Mouse (Mus musculus) liver, embryonic 14.5 days (tissue): ENCODE measurements at regions not wholly inside any gene's neighbourhood (a gene's known extent, or its start where the extent isn't known, plus 50 kb on each side); places are given as distances from the start of the nearest gene placed in this dataset.

Experiments used
- ATAC-seq: fragments of 200-750 bp; cut with Nextera tagmentation; 2 replicates; pipeline ENCODE4 v1.8.0; 2017; ENCODE audit warnings: moderate number of reproducible peaks, mild to moderate bottlenecking, moderate library complexity; ENCODE audit not compliant: insufficient read depth
- DNase-seq, 3 experiments: peaks; one replicate each; pipeline ENCODE4 v3.0.0-alpha.2; 2012 to 2013; ENCODE audit warnings: low read depth in 3 of 3, low spot score in 3 of 3
- H3K27ac ChIP-seq: fragments of 300-500 bp; sonication (generic); 2 replicates; pipeline ENCODE4 v1.5.1; 2014; ENCODE audit warnings: moderate library complexity, mild to moderate bottlenecking, control low read depth, inconsistent platforms
- H3K27me3 ChIP-seq: fragments of 300-500 bp; sonication (generic); 2 replicates; pipeline ENCODE4 v1.6.1; 2014; ENCODE audit warnings: mild to moderate bottlenecking, low read length, moderate library complexity; ENCODE audit not compliant: control insufficient read depth, insufficient read depth
- H3K36me3 ChIP-seq: fragments of 300-500 bp; sonication (generic); replicated peaks from 2 replicates; pipeline ENCODE4 v1.6.1; 2014; ENCODE audit warnings: low read depth; ENCODE audit not compliant: control insufficient read depth, insufficient read depth
- H3K4me1 ChIP-seq, 2 experiments: fragments of 200-500 bp in 1 of 2; fragments of 300-500 bp in 1 of 2; sonication (generic) in 1 of 2; replicated peaks; 2 replicates each; pipeline ENCODE4 v1.6.1; 2012 to 2014; ENCODE audit warnings: antibody characterized with exemption in 1 of 2, inconsistent platforms in 1 of 2, low read length in 1 of 2; ENCODE audit not compliant: control insufficient read depth in 2 of 2, insufficient read depth in 2 of 2
- H3K4me2 ChIP-seq: fragments of 300-500 bp; sonication (generic); 2 replicates; pipeline ENCODE4 v1.6.1; 2014; ENCODE audit warnings: low read depth, mild to moderate bottlenecking, control low read depth, moderate library complexity
- H3K4me3 ChIP-seq, 2 experiments: fragments of 200-500 bp in 1 of 2; fragments of 300-500 bp in 1 of 2; sonication (generic) in 1 of 2; 2 replicates each; pipeline ENCODE4 v1.5.1; 2012 to 2014; ENCODE audit warnings: low read depth in 2 of 2, low read length in 2 of 2, mild to moderate bottlenecking in 2 of 2, control low read depth in 1 of 2, inconsistent platforms in 1 of 2, moderate library complexity in 1 of 2; ENCODE audit not compliant: insufficient read depth in 1 of 2
- H3K9ac ChIP-seq: fragments of 300-500 bp; sonication (generic); replicated peaks from 2 replicates; pipeline ENCODE4 v1.6.1; 2014; ENCODE audit warnings: mild to moderate bottlenecking, control low read depth, moderate library complexity
- H3K9me3 ChIP-seq: fragments of 300-500 bp; sonication (generic); 2 replicates; pipeline ENCODE4 v1.6.1; 2016; ENCODE audit warnings: low read length, mixed read lengths; ENCODE audit not compliant: control insufficient read depth
- CTCF ChIP-seq: IDR thresholded peaks from 2 replicates; pipeline ENCODE4 v1.5.1; 2016; ENCODE audit warnings: antibody characterized with exemption, low read depth, control low read depth
- EP300 ChIP-seq: IDR thresholded peaks from 2 replicates; pipeline ENCODE4 v1.6.1; 2016; ENCODE audit warnings: antibody characterized with exemption, low read depth
- WGBS: fragments of 180-500 bp; shearing (Covaris S2); extraction: QIAGEN DNeasy Blood & Tissue Kit; methylation state at CpG from one replicate; pipeline ENCODE4 v1.1.7; 2014; ENCODE audit not compliant: insufficient replicate concordance; 5-methylcytosine and 5-hydroxymethylcytosine counted together

DNA sequence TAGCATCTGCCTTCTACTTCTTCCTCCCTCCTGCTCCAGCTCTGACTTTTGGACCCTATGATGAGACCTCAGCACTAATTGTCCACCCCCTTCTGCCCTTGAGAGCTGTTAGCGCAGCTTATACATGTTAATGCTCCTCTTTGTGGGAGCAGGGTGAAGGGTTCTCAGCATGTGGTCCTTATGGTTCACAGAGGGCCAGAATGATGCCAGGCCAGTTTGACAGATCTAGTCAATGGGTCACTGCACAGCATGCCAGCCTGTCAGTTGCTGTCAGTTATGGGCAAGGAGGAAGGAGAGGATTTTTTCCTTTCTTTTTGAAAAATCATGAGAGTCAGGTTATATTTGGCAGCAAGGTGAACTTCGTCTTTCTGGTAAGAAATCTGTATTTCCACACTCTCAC is 68.4 kb downstream of the 4931417E11Rik start:
- Histone ChIP-seq H3K4me3 (no peak overlapping the region), H3K27ac (no peak overlapping the region), H3K9me3 (no peaks in the 10 kb centered on the region), H3K36me3 (no peaks in the 10 kb centered on the region), H3K4me2 (no peak overlapping the region), H3K27me3 (no peaks in the 10 kb centered on the region), H3K9ac (no peak overlapping the region), H3K4me1 (no peaks in the 10 kb centered on the region)
- TF ChIP-seq EP300 = no peak
- TF ChIP-seq CTCF = no peak
- WGBS = 70% methylated on average over 2 of the region's 2 CpGs
- DNase-seq (no peak), ATAC-seq (no peak)

DNA sequence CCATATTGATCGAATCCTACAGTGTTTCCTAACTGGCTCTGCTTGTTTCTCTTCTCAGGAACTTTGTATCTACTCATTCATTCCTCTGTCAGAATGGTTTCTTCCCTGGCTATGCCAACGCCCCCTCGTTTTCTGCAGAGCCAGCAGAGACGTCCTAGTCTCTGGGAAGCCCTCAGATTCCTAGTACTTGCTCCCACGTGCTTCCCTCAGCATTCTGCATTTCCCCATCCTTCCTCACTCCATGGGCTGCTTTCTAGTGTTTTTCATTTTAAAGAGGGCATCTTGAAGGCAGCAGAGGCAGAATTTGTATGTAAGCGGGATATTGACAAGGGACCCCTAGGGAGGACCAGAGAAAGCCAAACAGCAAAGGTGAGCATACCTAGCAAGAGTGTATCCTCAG is 80.2 kb downstream of the 4931417E11Rik start:
- no peak for TF ChIP-seq EP300
- no peak for TF ChIP-seq CTCF
- WGBS = 32% methylated on average over 6 of the region's 6 CpGs

DNA sequence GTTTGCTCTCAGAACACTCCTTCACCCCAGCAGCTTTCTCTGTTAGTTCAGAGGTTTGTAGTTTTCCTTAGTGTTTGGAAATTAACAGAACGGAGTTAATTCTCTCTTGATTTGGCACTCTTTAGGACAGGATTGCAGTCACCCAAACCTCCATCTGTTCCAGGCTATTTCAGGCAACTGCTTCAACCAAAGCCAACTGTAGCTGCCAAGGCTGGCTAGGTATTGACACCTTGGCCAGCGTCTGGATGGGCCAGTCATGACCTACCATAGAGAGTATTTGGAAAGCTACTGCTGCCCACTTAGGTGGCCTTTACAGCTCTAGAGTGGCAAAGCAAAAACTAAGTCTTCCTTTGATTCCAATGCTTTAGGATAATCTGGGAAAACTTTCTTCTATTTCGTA is 83.2 kb downstream of the 4931417E11Rik start:
- H3K9me3 ChIP-seq = no peaks in the 10 kb centered on the region
- H3K9ac ChIP-seq = no peak overlapping the region
- DNase-seq = no peak
- no peaks in the 10 kb centered on the region for H3K27me3 ChIP-seq
- no peak overlapping the region for H3K4me3 ChIP-seq
- WGBS = 61% methylated on average over 3 of the region's 3 CpGs
- H3K27ac ChIP-seq = no peak overlapping the region
- no peak for ATAC-seq
- H3K4me2 ChIP-seq = no peak overlapping the region
- H3K36me3 ChIP-seq = no peaks in the 10 kb centered on the region
- TF ChIP-seq EP300 (no peak), CTCF (no peak)
- H3K4me1 ChIP-seq = no peaks in the 10 kb centered on the region

More for the DNA sequence above, 80.2 kb downstream of the 4931417E11Rik start:
- DNase-seq = no peak
- Histone ChIP-seq H3K9me3 (no peaks in the 10 kb centered on the region), H3K9ac (no peak overlapping the region), H3K4me3 (no peak overlapping the region), H3K4me1 (no peaks in the 10 kb centered on the region), H3K27me3 (no peaks in the 10 kb centered on the region), H3K4me2 (no peak overlapping the region), H3K36me3 (no peaks in the 10 kb centered on the region), H3K27ac (no peak overlapping the region)
- no peak for ATAC-seq

DNA sequence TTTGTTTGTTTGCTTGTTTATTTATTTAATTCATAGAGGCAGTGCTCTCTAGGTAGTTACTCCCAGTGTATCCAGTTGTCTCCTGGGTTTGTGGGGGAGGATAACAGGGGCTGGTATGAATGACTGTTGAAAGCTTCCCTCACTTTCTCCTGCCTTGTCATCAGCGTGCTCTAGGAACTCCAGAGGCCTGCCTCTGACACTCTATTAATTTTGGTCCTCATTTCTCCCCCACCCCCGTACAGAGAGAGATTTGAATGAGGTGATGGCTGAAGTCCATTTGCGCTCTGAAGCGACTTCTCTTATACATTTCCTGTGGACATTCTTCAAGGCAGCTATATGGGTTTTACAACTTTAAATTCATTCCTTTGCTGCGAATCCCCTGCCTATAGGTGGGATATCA is 89.6 kb downstream of the 4931417E11Rik start:
- no peak overlapping the region for H3K27ac ChIP-seq
- H3K9me3 ChIP-seq = no peaks in the 10 kb centered on the region
- H3K36me3 ChIP-seq = no peaks in the 10 kb centered on the region
- H3K4me2 ChIP-seq = no peak overlapping the region
- WGBS = 64% methylated on average over 5 of the region's 5 CpGs
- no peak overlapping the region for H3K4me3 ChIP-seq
- no peaks in the 10 kb centered on the region for H3K4me1 ChIP-seq
- H3K9ac ChIP-seq = no peak overlapping the region
- H3K27me3 ChIP-seq = no peaks in the 10 kb centered on the region
- TF ChIP-seq EP300 = no peak
- DNase-seq (no peak), ATAC-seq (no peak)

DNA sequence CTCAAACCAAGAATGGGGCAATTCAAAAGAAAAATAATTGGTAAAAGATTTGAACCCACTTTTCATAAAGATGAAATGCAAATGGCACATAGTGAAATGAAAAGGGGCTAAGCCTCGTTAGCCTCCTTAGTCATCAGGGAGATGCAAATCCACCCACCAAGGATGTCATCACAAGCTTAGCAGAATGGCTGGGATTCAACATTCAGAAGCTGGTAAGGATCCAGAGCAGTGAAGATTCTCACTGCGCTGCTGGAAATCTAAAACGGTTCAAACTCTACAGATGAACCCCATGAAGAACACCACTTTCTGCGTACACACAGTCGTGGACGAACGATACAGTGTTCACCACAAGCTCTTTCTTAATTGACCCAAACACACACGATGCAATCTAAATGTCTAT is 91.6 kb downstream of the 4931417E11Rik start:
- H3K4me1 ChIP-seq = no peaks in the 10 kb centered on the region
- no peaks in the 10 kb centered on the region for H3K27me3 ChIP-seq
- no peaks in the 10 kb centered on the region for H3K36me3 ChIP-seq
- H3K9ac ChIP-seq = no peak overlapping the region
- no peak overlapping the region for H3K4me3 ChIP-seq
- H3K4me2 ChIP-seq = no peak overlapping the region
- WGBS = 69% methylated on average over 8 of the region's 8 CpGs
- ATAC-seq (no peak), DNase-seq (no peak)
- TF ChIP-seq CTCF (no peak), EP300 (no peak)
- H3K9me3 ChIP-seq = no peaks in the 10 kb centered on the region
- no peak overlapping the region for H3K27ac ChIP-seq
